Mouse (Mus musculus) embryonic facial prominence, embryonic 10.5 days (tissue): ENCODE results near the gene Nat9. TPM values are rescaled to one million over a fixed set of nuclear protein-coding genes. Genes with fewer than 3 reads are reported as not detected.

ENCODE experiments used
- DNase-seq: peaks from one replicate; pipeline ENCODE4 v3.0.0-alpha.2; 2017; ENCODE audit warnings: low spot score
- H3K27ac ChIP-seq: fragments of 300-500 bp; sonication (generic); replicated peaks from 2 replicates; pipeline ENCODE4 v1.5.1; 2016; ENCODE audit warnings: mild to moderate bottlenecking
- H3K27me3 ChIP-seq: fragments of 300-500 bp; sonication (generic); replicated peaks from 2 replicates; pipeline ENCODE4 v1.6.1; 2016; ENCODE audit warnings: low read depth, mild to moderate bottlenecking; ENCODE audit not compliant: poor library complexity, severe bottlenecking
- H3K36me3 ChIP-seq: fragments of 300-500 bp; sonication (generic); replicated peaks from 2 replicates; pipeline ENCODE4 v1.6.1; 2016; ENCODE audit warnings: mild to moderate bottlenecking, moderate library complexity
- H3K4me1 ChIP-seq: fragments of 300-500 bp; sonication (generic); 2 replicates; pipeline ENCODE4 v1.6.1; 2016
- H3K4me3 ChIP-seq: fragments of 300-500 bp; sonication (generic); 2 replicates; pipeline ENCODE4 v1.5.1; 2016; ENCODE audit warnings: mild to moderate bottlenecking, moderate library complexity
- H3K9me3 ChIP-seq: fragments of 300-500 bp; sonication (generic); 2 replicates; pipeline ENCODE4 v1.6.1; 2016; ENCODE audit warnings: mild to moderate bottlenecking
- WGBS: fragments of 180-500 bp; shearing (Covaris S2); methylation state at CpG from one replicate; pipeline ENCODE4 v1.1.7; 2016; 5-methylcytosine and 5-hydroxymethylcytosine counted together
- polyA plus RNA-seq: library from polyadenylated mRNA; unstranded; fragments of >200 nt; fragmentation: Nextera tagmentation; extraction: Ambion mirVana; gene quantifications from 2 replicates; pipeline ENCODE4 v1.2.1, GENCODE M21; 2016

The Nat9 gene
- polyA plus RNA-seq, 1 experiment from 2014 or later: 18.2 TPM

DNA sequence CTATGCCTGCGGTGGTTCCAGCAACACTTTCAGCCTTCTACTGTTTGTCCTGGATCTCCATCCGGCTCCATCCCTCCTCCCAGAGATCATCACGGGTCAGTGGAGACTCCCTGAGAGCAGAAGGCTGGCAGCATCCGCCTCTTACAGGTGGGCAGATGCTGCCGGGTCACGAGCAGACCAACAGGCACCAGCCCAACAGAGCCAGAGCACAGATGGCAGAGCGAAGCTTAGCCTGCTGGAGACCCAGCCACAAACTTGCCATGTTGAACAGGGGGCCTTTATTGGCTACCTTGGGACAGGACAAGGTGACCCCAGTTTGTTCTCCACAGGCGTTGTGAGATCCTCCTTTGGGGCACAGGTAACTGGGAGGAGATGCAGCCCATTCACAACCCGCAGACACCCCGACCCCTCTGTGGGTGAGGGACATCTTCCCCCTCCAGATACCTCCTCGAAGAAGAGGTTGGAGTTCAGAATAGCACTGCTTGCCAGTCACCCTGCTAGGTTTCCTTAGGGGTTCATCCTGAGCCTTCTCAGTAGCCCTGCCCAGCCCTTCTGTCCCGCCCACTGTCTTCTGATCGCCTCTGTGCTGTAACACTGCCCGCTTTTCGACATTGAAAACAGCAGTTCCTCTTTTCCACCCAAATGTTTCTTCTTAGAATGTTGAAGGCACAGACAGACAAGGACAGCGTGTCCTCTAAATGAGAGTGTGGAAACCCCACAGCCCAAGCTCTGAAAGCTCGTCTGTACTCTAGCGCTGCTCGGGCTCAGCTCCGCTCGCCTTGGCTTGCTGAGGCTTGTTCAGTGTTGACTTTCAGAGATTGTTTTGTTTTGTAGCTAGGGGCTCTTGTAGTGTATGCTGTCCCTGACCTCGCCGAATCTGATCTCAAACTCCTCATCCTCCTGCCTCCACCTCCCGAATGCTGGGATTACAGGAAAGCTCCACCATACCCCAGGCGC is 21.4 kb upstream of the Nat9 start:
- no peak for DNase-seq
- H3K27me3 ChIP-seq: peaks cover 39% of the 10 kb centered on the region
- H3K4me3 ChIP-seq: no peak overlapping the region
- H3K9me3 ChIP-seq: no peaks in the 10 kb centered on the region
- 80% methylated on average over 25 of the region's 25 CpGs for WGBS
- peaks cover 39% of the 10 kb centered on the region for H3K36me3 ChIP-seq
- H3K27ac ChIP-seq: 0 out of 2 replicates have a peak overlapping the region, but pooled peaks have one; percentile 16
- H3K4me1 ChIP-seq: peaks cover 45% of the 10 kb centered on the region

DNA sequence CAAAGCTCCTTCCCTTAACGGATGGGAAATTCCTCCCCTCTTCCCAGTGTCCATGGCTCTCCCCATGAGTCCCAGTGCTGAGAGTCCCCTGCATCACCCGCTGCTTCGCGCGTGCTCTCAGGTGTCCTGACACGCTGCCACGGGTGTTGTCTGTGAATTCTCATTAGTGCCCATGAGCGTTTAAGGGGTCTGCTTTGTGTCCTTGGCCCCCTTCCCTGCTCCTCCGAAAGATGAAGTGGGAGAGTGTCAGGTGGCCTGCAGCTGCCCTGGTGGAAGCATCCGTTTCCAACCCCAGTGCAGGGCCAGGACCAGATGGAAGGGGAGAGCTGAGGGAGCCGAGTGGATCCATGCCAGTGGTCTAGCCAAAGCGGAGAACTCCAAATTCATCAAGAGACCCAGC is 20.5 kb upstream of the Nat9 start:
- Histone ChIP-seq H3K27me3 (peaks cover 29% of the 10 kb centered on the region), H3K4me3 (no peak overlapping the region), H3K36me3 (peaks cover 39% of the 10 kb centered on the region), H3K9me3 (no peaks in the 10 kb centered on the region), H3K4me1 (peaks cover 38% of the 10 kb centered on the region), H3K27ac (no peak overlapping the region)
- WGBS: 89% methylated on average over 12 of the region's 12 CpGs
- no peak for DNase-seq

DNA sequence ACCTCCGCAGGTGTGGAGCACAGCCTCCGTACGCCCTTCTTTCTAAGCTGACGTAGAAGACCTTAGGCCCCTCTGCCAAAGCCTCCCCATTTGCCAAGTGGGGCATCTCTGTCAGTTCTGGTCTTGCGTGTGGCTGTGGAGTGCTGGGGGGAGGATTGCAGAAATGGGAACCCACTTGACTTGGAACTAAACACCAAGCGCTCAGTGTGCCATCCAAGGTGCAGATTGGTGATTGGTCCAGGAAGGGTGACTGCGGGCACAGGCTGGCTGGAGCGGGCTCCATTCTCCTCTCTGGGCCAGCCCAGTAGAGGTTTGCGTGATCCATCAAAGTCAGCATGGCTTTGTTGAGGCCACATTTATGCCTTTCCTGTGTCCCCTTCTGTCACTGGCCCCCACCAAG is 15.1 kb upstream of the Nat9 start:
- H3K4me3 ChIP-seq: no peak overlapping the region
- no peak overlapping the region for H3K27ac ChIP-seq
- DNase-seq: no peak
- 93% methylated on average over 9 of the region's 9 CpGs for WGBS
- H3K9me3 ChIP-seq: no peaks in the 10 kb centered on the region
- peaks cover 21% of the 10 kb centered on the region for H3K27me3 ChIP-seq
- H3K4me1 ChIP-seq: 0 out of 2 replicates have a peak, but pooled peaks cover 4% of the 10 kb centered on the region
- peaks cover 53% of the 10 kb centered on the region for H3K36me3 ChIP-seq

DNA sequence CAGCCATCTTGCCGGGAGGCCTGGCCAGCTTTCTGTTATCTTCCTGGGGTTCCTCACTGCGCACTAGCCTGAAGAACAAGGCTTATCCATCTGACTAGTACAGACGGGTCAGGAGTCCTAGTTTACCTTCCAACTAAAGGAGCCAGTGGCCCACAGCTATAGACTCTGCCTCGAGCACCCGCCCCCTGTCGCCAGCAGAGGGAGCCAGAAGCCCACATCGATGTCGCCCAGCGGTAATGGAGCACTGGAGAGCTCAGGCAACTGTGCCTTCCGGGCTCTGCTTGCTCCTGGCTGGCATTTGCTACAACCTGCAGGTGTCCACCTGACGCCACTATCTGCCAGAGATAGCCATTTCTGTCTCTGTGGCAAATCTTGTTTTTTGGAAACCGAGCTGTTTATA is 14.7 kb upstream of the Nat9 start:
- Histone ChIP-seq H3K4me3 (no peak overlapping the region), H3K27ac (no peak overlapping the region), H3K9me3 (no peaks in the 10 kb centered on the region), H3K27me3 (peaks cover 20% of the 10 kb centered on the region), H3K4me1 (0 out of 2 replicates have a peak, but pooled peaks cover 4% of the 10 kb centered on the region), H3K36me3 (peaks cover 54% of the 10 kb centered on the region)
- 13% methylated on average over 12 of the region's 12 CpGs for WGBS
- DNase-seq: peak; percentile 87

DNA sequence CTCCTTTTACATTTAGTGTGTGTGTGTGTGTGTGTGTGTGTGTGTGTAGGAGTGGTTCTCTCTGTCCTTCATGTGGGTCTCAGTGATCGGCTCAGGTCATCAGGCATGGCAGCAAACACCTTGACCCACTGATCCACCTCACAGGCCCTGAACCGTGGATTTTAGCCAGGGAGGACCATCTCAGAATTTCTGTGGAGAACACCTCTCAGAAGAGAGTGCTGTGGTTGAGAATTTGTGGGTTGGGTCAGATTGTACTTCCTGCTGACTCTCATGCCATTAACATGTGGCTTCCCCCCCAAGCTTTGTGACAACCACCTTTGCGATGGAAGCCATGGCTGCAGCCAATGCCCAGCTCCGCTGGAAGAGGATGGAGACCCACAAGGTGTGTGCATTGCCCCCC is 12.9 kb upstream of the Nat9 start:
- DNase-seq: no peak
- no peak overlapping the region for H3K4me3 ChIP-seq
- H3K9me3 ChIP-seq: no peaks in the 10 kb centered on the region
- WGBS: 89% methylated on average over 4 of the region's 4 CpGs
- H3K27me3 ChIP-seq: peaks cover 7% of the 10 kb centered on the region; the same call in 1 of the 2 replicates
- 0 out of 2 replicates have a peak, but pooled peaks cover 4% of the 10 kb centered on the region for H3K4me1 ChIP-seq
- H3K36me3 ChIP-seq: peaks cover 39% of the 10 kb centered on the region
- H3K27ac ChIP-seq: no peak overlapping the region

DNA sequence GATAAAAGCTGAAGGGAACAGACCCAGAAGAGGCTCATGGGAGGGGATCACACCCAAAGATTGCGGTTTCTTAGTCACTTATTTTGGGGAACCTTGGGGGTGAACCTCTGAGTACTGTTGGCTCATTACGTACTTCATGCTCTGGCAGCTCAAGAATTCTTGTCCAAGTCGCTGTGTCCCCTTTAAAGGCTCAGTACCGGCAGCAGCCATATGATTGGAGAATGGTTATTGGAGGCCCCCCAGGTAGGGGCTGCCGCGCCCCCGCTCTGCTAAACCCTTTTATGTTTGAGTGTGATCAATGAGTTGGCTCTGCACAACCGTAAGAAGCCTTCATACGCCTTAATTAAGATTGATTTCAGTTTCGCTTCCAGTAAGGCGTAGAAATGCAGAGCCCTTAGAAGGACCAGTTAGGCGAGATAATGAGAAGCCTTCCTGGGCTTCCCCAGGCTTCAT is 11.3 kb upstream of the Nat9 start:
- Histone ChIP-seq H3K27me3 (no peaks in the 10 kb centered on the region; the same call in 1 of the 2 replicates), H3K36me3 (peaks cover 31% of the 10 kb centered on the region), H3K9me3 (no peaks in the 10 kb centered on the region), H3K4me3 (no peak overlapping the region), H3K4me1 (0 out of 2 replicates have a peak, but pooled peaks cover 4% of the 10 kb centered on the region), H3K27ac (no peak overlapping the region)
- DNase-seq: no peak
- 77% methylated on average over 12 of the region's 12 CpGs for WGBS

DNA sequence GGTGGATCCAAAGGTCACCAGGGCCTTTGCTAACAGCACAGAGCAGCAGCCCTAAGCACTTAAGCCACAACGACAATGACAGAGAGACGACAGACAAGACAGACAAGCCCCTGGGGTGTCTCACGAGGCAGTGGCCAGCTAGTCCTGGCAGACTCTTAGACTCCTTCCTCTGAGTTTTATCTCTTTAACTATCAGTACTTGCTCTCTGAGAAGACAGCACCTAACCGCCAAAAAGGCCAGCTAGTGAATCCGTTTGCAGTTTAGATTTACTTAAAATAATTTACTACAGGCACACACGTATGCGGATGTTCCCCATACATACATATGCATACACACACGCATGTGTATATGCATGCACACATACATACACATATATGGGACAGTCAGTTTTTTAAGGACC is 9.9 kb upstream of the Nat9 start:
- H3K4me1 ChIP-seq: 0 out of 2 replicates have a peak, but pooled peaks cover 4% of the 10 kb centered on the region
- H3K27me3 ChIP-seq: no peaks in the 10 kb centered on the region; the same call in 1 of the 2 replicates
- 77% methylated on average over 8 of the region's 8 CpGs for WGBS
- H3K9me3 ChIP-seq: no peaks in the 10 kb centered on the region
- peaks cover 31% of the 10 kb centered on the region for H3K36me3 ChIP-seq
- no peak overlapping the region for H3K4me3 ChIP-seq
- H3K27ac ChIP-seq: no peak overlapping the region
- no peak for DNase-seq

DNA sequence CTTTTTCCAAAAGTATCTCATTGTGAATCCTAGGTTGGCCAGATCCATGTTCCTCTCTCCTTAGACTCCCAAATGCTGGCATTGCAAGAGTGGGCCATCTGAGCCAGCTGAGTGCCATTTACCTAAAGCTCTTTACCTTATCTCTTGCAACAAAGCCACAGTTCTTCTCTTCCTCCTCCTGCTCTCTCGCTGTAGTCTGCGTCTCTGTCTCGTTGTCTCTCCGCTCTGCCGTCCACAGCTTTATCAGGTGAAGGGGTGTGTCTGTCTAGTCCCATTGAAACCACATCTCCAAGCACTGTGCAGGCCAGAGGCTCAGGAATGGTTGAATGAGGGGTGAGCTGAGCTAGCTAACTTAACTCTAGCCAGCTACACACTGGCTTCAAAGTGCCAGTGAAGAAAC is 8.3 kb upstream of the Nat9 start:
- Histone ChIP-seq H3K27ac (no peak overlapping the region), H3K4me1 (peaks cover 6% of the 10 kb centered on the region), H3K9me3 (no peaks in the 10 kb centered on the region), H3K27me3 (no peaks in the 10 kb centered on the region; the same call in 1 of the 2 replicates), H3K36me3 (peaks cover 29% of the 10 kb centered on the region), H3K4me3 (no peak overlapping the region)
- DNase-seq: no peak
- 87% methylated on average over 5 of the region's 5 CpGs for WGBS

DNA sequence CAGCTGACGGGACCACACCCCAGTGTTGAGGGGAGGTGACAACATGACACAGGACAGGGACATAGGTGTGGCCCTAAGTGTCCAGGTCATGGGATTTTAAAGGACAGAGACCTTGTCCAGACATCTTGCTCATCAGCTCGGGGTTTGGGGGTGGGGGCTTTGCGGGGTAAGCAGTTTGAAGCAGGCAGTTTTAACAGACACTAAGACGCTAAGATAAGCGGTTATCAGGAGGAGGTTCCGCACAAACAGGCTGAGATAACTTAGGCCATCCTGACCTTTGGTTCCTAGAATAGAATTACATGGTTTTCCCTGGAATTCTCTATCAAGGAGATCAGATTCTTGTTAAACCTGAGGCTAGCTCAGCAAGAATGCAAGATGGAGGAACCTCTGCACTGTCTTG is 7.0 kb upstream of the Nat9 start:
- DNase-seq: no peak
- Histone ChIP-seq H3K36me3 (peaks cover 28% of the 10 kb centered on the region), H3K9me3 (no peaks in the 10 kb centered on the region), H3K4me3 (no peak overlapping the region), H3K27me3 (no peaks in the 10 kb centered on the region), H3K27ac (no peak overlapping the region), H3K4me1 (peaks cover 6% of the 10 kb centered on the region)
- WGBS: 88% methylated on average over 6 of the region's 6 CpGs

DNA sequence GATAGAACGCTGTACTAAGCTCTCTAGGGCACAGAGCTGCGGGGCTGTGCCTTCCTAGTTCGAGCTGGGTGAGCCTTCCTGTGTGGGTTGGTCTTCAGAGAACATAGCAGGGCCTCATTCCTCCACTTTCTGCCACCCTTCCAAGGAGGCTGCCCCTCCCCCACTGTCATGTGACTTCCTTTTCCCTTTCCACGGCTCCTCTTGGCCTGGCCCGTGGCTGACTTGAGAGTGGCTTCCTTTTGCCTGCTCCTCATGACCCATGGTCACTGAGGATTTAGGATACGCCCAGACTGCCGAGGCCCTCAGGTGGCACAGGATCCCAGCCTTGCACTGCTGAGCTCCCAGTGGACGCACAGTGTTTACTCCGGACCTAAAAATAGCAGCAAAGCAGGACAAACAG is 4.5 kb upstream of the Nat9 start:
- no peak for DNase-seq
- peak overlapping the region; percentile 41; the same call in 1 of the 2 replicates for H3K27ac ChIP-seq

DNA sequence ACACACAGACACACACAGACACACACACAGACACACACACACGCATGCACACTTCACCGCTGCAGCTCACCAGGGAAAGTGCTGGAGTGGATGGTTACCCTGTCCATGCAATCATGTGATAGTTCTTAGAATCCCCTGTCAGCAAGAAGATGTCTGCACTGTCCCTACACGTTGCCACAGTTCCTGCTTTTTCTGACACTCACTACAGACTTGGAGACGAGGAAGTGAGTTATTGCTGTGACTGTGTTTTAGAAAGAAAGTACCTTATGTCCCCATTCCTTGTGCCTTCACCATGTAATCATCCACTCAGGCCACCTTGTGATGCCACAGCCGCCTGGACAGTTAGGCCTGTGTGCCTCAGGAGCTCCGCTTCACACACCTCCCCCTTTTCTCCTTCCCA is 1.6 kb upstream of the Nat9 start:
- Histone ChIP-seq H3K27me3 (no peaks in the 10 kb centered on the region), H3K4me3 (no peak overlapping the region), H3K27ac (no peak overlapping the region), H3K36me3 (peaks cover 17% of the 10 kb centered on the region), H3K4me1 (peaks cover 32% of the 10 kb centered on the region), H3K9me3 (no peaks in the 10 kb centered on the region)
- DNase-seq: no peak
- 89% methylated on average over 6 of the region's 6 CpGs for WGBS

More for the DNA sequence above, 4.5 kb upstream of the Nat9 start:
- 65% methylated on average over 9 of the region's 9 CpGs for WGBS
- H3K4me3 ChIP-seq: no peak overlapping the region
- peaks cover 18% of the 10 kb centered on the region for H3K36me3 ChIP-seq
- H3K4me1 ChIP-seq: peaks cover 21% of the 10 kb centered on the region
- H3K27me3 ChIP-seq: no peaks in the 10 kb centered on the region
- no peaks in the 10 kb centered on the region for H3K9me3 ChIP-seq

DNA sequence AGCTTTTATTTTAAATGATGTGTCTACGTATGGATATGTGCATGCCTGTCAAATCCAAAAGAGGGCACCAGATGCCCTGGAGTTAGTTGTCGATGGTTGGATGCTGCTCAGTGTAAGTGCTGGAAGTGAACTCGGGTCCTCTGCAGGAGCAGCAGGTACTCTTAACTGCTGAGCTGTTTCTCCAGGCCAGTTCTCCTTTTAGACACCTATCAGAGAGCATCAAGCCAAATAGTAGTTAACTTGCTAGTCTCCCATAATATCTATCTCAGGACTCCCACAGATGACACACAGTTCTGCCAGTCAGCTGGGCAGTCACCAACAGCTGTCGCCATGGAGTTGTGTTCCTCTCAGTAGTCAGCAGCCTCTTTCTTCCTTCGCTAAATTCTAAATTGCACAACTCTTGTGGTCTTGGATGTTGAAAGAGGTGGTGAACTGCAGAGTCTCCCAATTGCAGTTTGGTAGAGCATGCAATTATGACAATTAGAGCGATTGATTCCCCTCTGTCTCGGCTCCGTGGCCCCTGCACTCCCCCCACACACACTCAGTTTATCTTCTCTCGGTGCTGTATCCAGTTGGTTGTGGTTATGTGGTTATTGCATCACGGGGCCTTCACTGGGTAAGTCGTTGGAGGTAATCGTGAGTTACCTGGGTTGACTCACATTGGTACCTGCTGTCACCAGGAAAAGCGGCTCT is 1.0 kb upstream of the Nat9 start:
- Histone ChIP-seq H3K4me3 (no peak overlapping the region), H3K9me3 (no peaks in the 10 kb centered on the region), H3K27me3 (no peaks in the 10 kb centered on the region), H3K36me3 (peaks cover 17% of the 10 kb centered on the region), H3K27ac (no peak overlapping the region), H3K4me1 (peaks cover 32% of the 10 kb centered on the region)
- WGBS: 87% methylated on average over 13 of the region's 13 CpGs
- no peak for DNase-seq
